Mouse (Mus musculus) brain, embryonic 18.5 days (tissue): ENCODE data around the gene Mia.

Experiments used
- DNase-seq: peaks from one replicate; pipeline ENCODE4 v3.0.0-alpha.2; 2012; ENCODE audit warnings: low read depth, low spot score

The Mia gene

DNA sequence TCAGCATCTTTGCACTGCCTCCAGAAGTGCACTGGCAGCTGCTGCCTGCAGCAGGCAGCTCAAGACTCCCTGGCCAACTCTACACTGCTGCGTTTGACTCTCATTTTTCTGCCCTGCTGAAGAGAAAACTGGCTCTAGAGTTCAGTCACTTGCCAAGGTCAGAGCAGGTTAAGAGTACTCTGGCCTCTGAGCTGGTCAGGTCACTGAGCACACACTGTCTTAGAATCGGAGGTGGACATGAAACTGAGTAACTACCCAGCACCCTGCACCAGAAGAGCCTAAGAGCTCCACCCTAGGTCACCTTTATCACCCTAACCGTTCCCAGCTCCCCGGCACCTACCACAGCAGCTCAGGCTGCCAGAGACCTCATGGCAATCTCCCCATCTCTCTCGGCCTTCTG is 5.0 kb upstream of the Mia start:
- DNase-seq: no peak

DNA sequence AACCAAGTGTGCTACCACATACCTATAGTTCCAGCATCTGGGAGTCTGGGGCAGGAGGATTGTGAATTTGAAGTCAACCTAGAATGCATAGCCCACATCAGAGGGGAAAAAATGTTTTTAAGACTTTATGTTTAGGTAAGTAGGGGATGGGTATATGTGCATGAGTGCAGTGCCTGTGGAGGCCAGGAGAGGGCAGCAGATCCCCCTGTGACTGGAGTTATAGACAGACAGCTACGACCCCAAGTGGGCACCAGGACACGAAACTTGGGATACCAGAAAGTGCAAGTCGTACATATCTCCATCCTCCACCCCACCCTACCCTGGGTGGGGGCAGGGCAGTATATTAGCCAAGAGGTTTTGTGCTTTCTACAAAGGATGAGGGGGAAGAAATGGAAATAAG is 4.0 kb upstream of the Mia start:
- DNase-seq: no peak

GRCm38 (mm10) chr7:27182498-27182897 is 1.5 kb upstream of the Mia start:
- DNase-seq: no peak

GRCm38 (mm10) chr7:27180036-27180435 is 921 bp downstream of the Mia start:
- no peak for DNase-seq

GRCm38 (mm10) chr7:27179217-27179918 is 1.6 kb downstream of the Mia start:
- no peak for DNase-seq

GRCm38 (mm10) chr7:27178324-27179216 is 2.4 kb downstream of the Mia start, which contains the start of gene Rab4b:
Gene Rab4b (minus strand): TSS chr7:27178896.
- DNase-seq: peak; percentile 99

- DNase-seq: no peak
These were observed 3.0 kb downstream of the Mia start for GRCm38 (mm10) chr7:27177942-27178323.

GRCm38 (mm10) chr7:27174896-27175295 is 6.1 kb downstream of the Mia start:
- DNase-seq: no peak

DNA sequence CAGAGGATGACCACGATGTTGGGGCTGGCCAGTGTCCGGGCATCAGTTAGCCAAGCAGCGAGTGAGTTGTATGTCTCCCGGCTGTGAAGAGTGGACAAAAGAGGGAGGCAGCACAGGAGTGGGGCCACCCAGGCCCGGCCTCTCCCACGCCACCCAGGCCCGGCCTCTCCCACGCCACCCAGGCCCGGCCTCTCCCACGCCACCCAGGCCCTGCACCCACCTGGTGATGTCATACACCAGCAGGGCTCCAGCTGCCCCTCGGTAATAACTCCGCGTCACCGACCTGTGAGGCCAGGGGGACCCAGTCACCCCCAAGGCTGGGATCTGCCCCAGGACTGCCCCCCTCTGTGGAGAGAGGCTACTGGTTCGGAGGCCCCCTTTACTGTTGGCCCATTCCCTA is 6.5 kb downstream of the Mia start:
- DNase-seq: no peak

- no peak for DNase-seq
These were observed 10.0 kb downstream of the Mia start for GRCm38 (mm10) chr7:27170981-27171380.

- DNase-seq: no peak
These were observed 12.6 kb downstream of the Mia start for GRCm38 (mm10) chr7:27168371-27168770.

GRCm38 (mm10) chr7:27167475-27168094 is 13.4 kb downstream of the Mia start:
- DNase-seq: no peak

DNA sequence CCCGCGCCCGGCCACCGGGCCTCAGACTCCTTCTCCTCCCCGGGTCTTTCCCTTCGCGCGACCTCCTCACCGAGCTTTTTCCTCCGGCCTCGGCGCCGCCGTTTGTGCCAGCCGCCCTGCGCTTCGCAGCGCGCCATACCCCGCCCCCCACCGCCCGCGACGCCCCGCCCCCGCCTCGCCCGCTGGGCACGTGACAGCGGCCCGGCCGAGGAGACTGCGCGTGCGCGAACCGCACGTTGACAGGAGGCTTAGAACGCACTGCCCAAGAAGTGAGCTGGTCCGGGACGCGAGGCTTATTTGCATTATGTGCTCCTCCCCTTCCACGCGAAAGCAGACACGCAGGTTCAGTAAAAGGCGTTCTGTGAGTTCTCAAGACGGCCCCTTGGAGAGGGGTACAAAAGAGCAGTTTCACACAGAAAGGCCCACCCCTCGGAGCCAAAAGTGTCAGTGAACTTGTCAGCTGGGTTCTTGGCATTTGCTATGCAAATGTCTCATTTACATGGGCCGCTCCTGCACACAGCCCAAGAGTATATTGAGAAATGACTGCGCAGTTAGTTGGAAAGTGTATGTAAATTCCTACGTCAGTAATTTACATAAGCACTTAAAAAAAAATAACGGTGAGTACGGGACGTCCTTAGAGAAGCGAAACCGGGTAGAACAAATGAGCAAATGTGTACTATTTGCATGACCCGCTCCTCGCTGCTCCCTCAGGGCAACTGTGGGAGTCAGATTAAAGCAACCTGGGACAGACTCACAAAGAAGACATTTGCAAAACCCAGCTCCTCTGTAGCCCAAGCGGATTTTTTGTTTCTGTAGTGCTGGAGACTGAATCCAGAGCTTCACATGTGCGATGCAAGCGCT is 14.1 kb downstream of the Mia start, which contains the start of gene Egln2:
Gene Egln2 (minus strand): TSS at position 189 of the 861 bp plus-strand sequence.
- DNase-seq: peak; percentile 78

- DNase-seq: peak; percentile 39
These were observed 14.7 kb downstream of the Mia start for GRCm38 (mm10) chr7:27166229-27166613.

DNA sequence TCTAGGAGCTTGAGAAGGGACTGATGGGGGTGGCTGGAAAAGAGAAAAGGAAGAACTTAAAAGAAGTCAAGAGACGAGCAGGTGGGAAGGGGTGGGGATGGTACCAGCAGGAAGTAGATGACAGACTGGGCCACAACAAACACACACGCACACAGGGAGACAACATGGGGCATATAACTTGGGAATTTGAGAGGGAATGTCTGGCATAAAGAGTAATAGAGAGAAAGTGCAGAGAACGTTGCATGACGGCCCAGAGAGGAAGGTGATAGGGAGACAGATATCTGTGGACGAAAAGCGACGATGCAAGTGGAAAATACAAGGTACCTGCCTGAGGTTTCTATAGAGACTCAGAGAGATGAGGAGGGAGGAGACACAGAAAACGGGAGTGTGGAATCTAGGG is 15.3 kb downstream of the Mia start:
- no peak for DNase-seq

DNA sequence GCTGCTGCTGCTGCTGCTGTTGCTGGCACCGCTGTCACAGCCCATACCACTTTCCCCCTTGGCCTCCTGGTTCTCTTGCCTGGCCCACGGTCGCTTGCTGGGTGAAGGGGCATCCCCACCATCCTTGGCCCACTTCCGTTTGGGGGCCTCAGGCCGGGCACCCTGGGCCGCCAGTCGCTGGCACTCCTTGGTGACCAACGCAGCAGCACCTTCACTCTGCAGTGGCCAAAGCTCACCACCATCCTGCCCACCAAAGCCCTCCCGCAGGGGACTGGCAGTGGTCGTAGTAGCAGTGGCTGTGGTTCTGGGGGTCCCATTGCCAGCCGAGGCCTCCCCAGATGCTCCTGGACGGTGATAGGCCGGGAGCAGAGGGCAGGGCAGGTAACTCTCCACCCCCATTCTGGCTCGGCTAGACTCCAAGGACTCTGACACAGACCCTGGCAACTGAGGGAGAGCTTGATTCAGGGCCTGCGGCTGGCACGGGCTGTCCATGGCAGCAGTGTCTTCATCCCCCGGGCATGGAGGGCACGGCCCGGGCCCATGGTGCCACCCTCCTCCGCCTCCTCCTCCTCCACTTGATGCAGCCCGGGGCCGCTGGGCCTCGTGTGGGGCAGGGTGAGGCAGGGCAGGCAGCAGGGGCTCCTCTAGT is 15.8 kb downstream of the Mia start:
- DNase-seq: no peak

- no peak for DNase-seq
These were observed 16.6 kb downstream of the Mia start for GRCm38 (mm10) chr7:27164112-27164947.

DNA sequence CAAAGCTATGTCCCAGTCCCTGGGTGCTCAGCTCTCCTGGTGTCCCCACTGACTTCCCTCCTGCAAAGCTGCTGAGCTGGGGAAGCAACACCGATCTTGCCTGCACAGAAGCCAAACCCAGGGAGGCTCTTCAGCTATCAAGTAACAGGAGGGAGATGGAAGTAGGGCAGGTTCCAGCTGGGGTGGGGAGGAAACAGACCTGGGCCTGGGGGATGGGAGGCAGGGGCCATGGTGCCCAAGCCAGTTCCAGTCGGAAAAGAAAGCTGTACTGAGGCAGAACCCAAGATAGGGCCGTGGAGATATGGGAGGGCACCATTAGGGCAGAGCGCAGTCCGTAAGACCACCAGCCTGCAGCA is 17.5 kb downstream of the Mia start:
- no peak for DNase-seq

DNA sequence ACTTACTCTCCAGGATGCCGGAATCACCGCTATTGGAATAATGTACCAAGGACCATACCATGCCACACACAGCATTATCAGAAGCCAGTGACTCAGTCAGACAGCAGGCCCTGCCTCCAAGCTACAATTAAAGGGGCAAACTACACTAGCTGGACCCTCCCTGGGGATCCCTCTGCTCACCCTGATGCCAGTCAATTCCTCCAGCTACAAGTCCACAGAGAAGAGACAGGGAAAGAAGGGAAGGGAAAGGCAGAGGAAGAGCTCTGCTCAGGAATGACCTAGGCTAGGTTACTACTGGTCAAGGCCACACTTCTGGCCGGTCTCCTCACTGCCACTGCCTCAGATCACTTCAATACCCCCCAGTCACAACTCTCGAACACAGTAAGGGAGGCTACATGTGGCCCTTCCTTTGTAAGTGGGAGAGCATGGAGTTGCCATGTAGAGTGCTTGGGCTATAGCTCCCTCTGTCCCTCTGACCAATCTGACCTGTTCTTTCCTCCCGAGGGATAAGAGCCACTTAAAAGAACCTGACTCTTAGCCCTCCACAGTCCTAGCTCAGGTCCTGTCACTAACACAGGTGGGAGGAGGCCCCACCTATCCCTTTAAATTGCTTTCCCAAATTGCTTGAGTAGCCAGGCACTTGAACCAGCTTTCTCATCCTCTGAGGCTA is 18.0 kb downstream of the Mia start:
- no peak for DNase-seq

DNA sequence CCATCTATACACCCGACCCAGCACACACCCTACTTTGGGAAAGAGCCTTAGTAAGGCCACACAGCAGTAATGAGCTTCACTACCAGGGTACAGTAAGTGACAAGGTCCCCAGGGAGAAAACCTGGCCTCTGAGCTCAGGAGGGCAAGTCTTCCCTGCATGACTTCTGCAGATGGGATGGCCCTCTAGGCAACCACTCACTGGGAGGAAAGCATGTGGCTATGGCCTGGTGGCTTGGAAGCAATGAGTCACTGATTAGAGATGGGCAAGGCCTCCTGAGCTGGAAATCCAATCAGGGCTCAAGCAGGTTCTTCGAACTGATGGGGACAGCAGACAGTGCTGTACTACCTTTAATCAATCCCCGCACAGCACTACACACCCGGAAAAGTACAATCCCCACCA is 19.2 kb downstream of the Mia start:
- no peak for DNase-seq
